Mouse (Mus musculus) CH12.LX (cell line): ENCODE results near the gene Hist1h4f.

ENCODE experiments used
- CTCF ChIP-seq, 2 experiments: IDR thresholded peaks in 1 of 2; conservative IDR thresholded peaks in 1 of 2; 2 replicates each; pipeline ENCODE4 v1.5.1; 2011 to 2012; ENCODE audit warnings: low read depth in 2 of 2, low read length in 2 of 2, improper control_type of control experiment in 1 of 2, inconsistent platforms in 1 of 2, mild to moderate bottlenecking in 1 of 2, moderate library complexity in 1 of 2
- ELF1 ChIP-seq: IDR thresholded peaks from 2 replicates; pipeline ENCODE4 v1.6.1; 2014; ENCODE audit warnings: low read depth, mild to moderate bottlenecking, inconsistent platforms, low read length, improper control_type of control experiment
- EP300 ChIP-seq: IDR thresholded peaks from 2 replicates; pipeline ENCODE4 v1.6.1; 2011; ENCODE audit warnings: low read length, improper control_type of control experiment
- KAT2A ChIP-seq: IDR thresholded peaks from 2 replicates; pipeline ENCODE4 v1.6.1; 2012; ENCODE audit warnings: low read length, improper control_type of control experiment, inconsistent platforms; ENCODE audit not compliant: insufficient replicate concordance
- MAFK ChIP-seq: IDR thresholded peaks from 2 replicates; pipeline ENCODE4 v1.6.1; 2011; ENCODE audit warnings: low read length, improper control_type of control experiment; ENCODE audit not compliant: insufficient replicate concordance
- NELFE ChIP-seq: IDR thresholded peaks from 2 replicates; pipeline ENCODE4 v1.6.1; 2011; ENCODE audit warnings: low read depth, low read length, improper control_type of control experiment
- POLR2A ChIP-seq: IDR thresholded peaks from 2 replicates; pipeline ENCODE4 v1.6.1; 2011; ENCODE audit warnings: low read depth, mild to moderate bottlenecking, improper control_type of control experiment, low read length
- SMC3 ChIP-seq: IDR thresholded peaks from 2 replicates; pipeline ENCODE4 v1.6.1; 2011; ENCODE audit warnings: low read depth, low read length, improper control_type of control experiment
- ZMIZ1 ChIP-seq: IDR thresholded peaks from 2 replicates; pipeline ENCODE4 v1.6.1; 2012; ENCODE audit warnings: low read depth, mild to moderate bottlenecking, inconsistent platforms, low read length, improper control_type of control experiment
- ZNF384 ChIP-seq: IDR thresholded peaks from 2 replicates; pipeline ENCODE4 v1.6.1; 2012; ENCODE audit warnings: low read depth, low read length, improper control_type of control experiment, inconsistent platforms

GRCm38 (mm10) chr13:23521703-23522102, 29.7 kb downstream of the Hist1h4f start:
- peak; percentile 98 for TF ChIP-seq ELF1
- no peak for TF ChIP-seq EP300
- TF ChIP-seq CTCF (conservative IDR thresholded peaks at IDR 0.05 in 1 of 2, IDR thresholded peaks at IDR 0.05 in 1 of 2; ENCODE audit: low read depth in 2 of 2, low read length in 2 of 2): no peak
- TF ChIP-seq POLR2A: no peak
- no peak for TF ChIP-seq NELFE
- 0 out of 2 replicates have a peak, but pooled peaks have one; percentile 35 for TF ChIP-seq KAT2A
- no peak for TF ChIP-seq ZMIZ1
- peak; percentile 97 for TF ChIP-seq MAFK
- peak; percentile 86 for TF ChIP-seq ZNF384
- no peak for TF ChIP-seq SMC3
